Mouse (Mus musculus): ENCODE data around the gene Tcea2.

Gene Tcea2

DNA sequence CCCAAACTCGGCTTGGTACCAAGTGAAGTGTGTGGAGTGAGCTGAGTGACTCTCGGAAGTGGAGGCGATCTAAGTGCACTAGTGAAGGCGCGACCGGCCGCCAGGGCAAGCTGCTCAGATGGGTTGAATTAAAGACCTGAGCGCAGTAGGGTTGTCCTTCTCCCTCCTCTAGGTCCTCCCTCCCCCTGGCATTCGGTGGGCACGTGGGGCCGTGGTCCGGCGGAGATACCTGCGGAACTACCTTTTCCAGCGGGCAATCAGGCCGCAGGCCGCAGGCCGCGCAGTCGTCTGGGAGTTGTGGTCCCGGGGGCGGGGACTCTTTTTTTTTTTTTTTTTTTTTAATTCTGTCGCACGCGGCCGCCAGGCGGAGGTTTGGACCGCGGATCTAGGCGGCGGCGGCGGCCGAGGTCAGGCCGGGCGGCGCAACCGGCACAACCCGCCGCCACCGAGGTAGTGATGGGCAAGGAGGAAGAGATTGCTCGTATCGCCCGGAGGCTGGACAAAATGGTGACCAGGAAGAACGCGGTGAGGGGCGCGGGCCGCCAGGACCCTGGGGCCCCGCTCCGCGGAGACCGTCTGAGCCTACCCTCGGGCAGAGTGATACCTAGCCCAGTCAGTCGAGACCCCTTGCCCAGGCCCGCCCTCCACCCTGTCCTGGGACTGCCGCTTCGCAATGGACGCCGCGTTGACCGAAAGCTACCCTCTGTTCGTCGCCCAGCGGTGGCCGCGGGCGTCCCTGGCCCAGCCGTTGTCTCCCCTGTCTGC is at the start of gene Tcea2:
Gene Tcea2, plus strand, starts transcription at position 360 of the 765 bp plus-strand sequence.
- in situ Hi-C loops (cut with MboI, MseI): loop anchor here in 1 of 2 experiments (10.0 kb wide), 1 partner anchor 185 kb away; the partner anchor contains the start of gene Polr3k

GRCm38 (mm10) chr2:181632624-181633023 is 47.5 kb upstream of the Tcea2 start:
- in situ Hi-C loops (cut with MboI, MseI): no loop called here

- in situ Hi-C loops (cut with MboI, MseI): no loop called here
These were observed 44.2 kb upstream of the Tcea2 start for GRCm38 (mm10) chr2:181635865-181636264.

DNA sequence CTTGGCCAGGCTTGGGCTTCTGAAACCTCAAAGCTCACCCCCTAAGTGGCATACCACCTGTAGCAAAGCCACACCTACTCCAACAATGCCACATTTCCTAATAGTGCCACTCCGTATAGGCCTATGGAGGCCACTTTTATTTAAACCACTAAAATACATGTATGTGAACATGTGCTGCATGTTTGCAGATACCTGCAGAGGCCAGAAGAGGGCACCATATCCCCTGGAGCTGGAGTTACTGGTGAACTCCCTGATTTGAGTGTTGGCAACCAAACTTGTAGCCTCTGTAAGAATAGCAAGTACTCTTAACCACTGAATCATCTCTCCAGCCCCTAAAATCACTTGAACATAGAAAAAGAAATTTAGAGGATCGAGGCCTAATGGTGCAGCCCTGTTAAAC is 35.7 kb upstream of the Tcea2 start:
- in situ Hi-C loops (cut with MboI, MseI): no loop called here

DNA sequence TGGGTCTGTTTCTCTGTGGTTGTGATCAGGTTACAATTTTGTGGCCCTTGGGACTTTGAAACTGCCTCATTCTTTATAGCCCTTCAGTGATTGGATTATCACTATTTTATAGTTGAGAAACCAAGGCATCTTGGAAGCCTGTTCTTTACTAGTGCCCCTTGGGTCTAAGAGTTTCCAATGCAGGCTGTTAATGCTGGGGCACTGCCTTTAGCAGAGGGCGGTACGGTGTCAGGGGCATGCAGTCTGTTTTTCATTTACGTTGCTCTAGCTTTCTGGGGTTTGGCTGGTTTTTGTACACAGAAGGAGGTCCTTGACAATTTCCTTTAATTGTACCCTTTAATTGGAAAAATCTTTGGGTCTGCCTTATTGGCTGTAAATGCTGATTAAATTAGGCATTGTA is 34.4 kb upstream of the Tcea2 start:
- in situ Hi-C loops (cut with MboI, MseI): no loop called here

GRCm38 (mm10) chr2:181646626-181647472 is 33.3 kb upstream of the Tcea2 start:
- in situ Hi-C loops (cut with MboI, MseI): no loop called here

DNA sequence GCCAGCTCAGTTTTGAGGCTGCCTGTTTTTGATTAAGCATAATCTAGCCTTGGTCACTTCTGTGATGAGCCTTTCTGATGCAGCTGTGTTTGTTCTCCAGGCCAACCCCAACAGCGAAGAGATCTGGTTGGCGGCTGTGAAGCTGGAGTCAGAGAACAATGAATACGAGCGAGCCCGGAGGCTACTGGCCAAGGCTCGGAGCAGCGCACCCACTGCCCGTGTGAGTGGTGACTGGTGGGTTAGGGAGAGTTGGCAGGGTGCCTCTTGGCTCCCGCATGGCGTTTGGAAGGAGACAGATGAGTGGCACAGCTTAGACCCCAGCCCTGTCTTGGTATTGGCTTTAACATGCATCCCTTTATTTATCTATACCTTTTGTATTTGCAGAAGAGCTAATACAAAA is 31.2 kb upstream of the Tcea2 start:
- in situ Hi-C loops (cut with MboI, MseI): no loop called here

DNA sequence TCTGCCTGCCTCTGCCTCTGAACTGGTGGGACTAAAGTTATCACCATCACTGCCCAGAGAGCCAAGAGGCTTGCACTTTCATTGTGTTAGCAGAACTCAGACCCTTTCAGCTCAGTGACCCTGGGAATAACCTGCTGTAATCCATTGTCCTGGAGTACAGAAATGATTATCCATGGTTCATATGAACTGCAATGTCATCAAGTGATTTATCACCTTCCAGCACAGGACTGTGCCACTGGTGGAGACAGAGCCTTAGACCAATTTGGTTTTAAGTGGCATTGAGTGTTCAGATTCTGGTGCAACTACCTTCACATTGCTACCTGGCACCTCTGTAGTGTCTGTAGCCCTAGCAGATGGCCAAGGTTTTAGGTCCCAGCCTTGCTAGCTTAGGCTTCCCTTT is 27.0 kb upstream of the Tcea2 start:
- in situ Hi-C loops (cut with MboI, MseI): no loop called here

- in situ Hi-C loops (cut with MboI, MseI): no loop called here
These were observed 26.6 kb upstream of the Tcea2 start for GRCm38 (mm10) chr2:181653523-181653922.

GRCm38 (mm10) chr2:181656734-181657133 is 23.4 kb upstream of the Tcea2 start, which contains the start of gene Gm29797:
TSS of gene Gm29797 (plus strand) at chr2:181657034.
- in situ Hi-C loops (cut with MboI, MseI): no loop called here

DNA sequence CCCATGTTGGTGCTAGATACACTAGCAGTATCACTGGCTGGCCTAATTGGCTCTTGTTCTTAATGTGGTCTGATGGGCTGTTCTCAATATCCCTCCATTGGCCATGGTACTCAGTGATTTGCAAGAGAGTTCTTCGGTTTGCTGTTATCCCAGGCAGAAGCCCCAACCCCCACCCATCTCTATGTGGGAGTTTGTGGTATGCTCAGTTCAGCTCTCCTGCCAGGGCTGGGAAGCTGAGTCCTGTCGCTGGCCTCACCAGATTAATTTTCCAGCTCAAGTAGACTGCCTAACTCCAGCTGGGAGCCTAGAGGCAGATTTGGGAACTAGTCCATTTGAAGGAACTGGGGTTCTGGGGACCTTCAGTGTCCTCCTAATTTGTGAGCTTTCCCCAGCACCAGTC is 22.7 kb upstream of the Tcea2 start:
- in situ Hi-C loops (cut with MboI, MseI): no loop called here

DNA sequence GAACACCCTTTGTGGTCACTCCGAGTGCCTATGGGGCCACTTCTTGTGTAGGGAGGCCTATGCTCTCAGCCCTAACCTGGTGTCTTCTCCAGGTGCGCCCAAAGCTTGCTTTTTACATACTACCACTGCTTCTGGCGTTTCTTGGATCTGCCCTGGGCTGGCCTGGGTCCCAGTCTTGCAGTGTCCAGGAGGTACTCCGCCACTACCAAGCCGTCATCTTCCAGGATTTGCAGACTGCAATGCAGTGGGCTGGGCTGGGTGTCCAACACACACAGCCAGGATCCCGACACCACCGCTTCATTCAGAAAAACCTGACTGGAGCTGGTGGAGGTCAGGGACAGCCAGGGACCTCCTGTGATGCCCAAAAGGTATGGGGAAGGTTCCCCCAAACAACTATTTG is 21.6 kb upstream of the Tcea2 start:
- in situ Hi-C loops (cut with MboI, MseI): no loop called here

DNA sequence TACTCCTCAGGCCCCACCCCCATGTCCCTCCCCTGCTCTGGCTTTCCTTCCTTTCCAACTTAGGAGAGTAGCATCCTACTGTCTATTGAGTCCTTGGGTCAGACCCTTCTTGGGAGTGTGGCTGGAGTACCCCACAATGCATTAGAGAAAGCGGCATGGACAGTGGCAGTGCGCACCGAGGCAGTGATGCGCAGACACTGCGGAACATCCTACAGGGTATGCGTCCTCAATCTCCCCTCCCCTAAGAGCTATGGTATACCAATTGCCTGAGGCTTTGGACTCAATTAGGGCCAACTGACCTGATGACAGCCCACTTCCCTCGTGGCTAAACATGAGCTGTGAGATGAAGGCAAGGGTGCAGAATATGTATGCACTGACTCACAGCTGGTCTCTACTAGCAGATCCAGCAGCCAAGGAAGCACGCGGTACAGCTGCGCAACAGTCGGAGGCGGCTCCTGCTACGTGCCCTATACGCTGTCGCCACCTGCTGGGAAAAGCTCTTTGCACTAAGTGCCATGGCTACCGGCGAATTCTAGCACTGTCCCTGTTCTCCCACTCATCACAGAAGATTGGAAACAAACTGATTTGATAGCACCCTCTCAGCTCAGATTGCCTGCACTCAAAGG is 21.1 kb upstream of the Tcea2 start:
- in situ Hi-C loops (cut with MboI, MseI): no loop called here

- in situ Hi-C loops (cut with MboI, MseI): no loop called here
These were observed 20.5 kb upstream of the Tcea2 start for GRCm38 (mm10) chr2:181659609-181660055.

- in situ Hi-C loops (cut with MboI, MseI): no loop called here
These were observed 17.4 kb upstream of the Tcea2 start for GRCm38 (mm10) chr2:181662620-181663297.

- in situ Hi-C loops (cut with MboI, MseI): no loop called here
These were observed 16.8 kb upstream of the Tcea2 start for GRCm38 (mm10) chr2:181663298-181663630.

DNA sequence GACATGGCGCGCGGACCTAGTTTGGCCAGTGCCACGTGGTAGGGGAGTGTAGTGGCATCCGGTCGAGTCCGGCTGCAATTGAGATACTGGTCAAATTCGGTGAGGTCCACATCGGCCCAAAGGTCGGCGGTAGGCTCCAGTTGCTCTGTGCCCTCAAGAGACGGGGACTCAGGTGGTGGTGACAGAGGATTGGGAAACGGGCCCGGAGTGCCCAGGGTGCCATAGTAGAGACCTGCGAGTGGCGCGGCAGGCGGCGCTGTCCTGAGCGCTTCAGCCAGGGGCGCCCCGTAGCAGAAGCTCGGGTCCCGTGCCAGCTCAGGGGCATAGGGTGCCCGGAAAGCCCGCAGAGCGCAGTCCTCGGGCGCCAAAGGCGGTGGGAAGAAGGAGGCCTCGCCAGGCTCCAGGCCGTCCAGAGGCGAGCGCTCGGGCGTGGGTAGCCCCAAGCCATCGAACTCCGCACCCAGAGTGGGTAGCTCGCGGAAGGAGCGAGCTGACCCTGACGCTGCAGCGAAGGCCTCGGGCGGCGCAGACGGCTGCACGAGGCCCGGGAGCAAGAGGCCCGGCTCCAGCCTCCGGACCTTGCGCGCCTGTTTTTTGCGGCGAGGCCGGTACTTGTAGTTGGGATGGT is 9.7 kb upstream of the Tcea2 start:
- in situ Hi-C loops (cut with MboI, MseI): no loop called here

GRCm38 (mm10) chr2:181670913-181671311 is 9.2 kb upstream of the Tcea2 start:
- in situ Hi-C loops (cut with MboI, MseI): no loop called here

DNA sequence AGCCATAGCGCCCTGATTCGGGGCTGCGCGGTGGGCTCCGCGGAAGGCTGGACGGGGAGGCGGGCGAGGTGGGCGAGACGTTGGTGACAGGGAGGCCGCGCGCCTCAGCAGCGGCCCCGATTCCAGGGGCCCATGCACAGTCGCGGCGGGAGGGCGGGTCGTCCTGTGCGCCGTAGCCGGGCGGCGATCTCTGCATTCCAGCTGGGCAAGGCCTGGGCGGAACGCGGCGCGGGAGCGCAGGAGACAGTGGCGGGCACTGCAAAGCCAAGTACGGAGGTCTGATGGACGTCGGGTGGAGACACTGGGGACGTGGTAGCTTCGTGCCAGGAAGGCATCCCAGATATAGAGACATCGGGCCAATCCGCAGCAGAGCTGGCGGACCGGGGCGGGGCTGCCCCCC is 8.8 kb upstream of the Tcea2 start, which contains the start of gene Sox18:
Gene Sox18, minus strand, starts transcription at position 315 of the 400 bp plus-strand sequence.
- in situ Hi-C loops (cut with MboI, MseI): no loop called here

DNA sequence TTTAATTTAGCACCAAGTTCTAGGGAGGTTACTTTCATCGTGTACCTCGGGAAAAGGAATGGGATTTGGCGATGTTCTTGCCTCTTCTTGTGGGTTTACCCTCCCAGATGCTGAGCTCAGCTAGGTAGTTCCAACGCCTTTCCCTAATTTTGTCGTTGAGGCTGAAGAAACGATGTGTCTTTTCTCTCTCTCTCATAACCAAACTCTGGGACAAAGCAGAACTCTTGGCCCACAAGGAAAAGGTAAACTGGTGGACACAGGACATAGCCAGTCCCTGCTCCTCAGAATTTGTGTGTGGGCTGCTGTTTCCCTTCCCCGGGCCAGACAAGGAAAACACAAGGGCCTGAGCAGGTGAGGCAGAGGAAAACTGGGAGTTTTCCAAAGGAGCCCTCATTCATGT is 8.1 kb upstream of the Tcea2 start:
- in situ Hi-C loops (cut with MboI, MseI): no loop called here

DNA sequence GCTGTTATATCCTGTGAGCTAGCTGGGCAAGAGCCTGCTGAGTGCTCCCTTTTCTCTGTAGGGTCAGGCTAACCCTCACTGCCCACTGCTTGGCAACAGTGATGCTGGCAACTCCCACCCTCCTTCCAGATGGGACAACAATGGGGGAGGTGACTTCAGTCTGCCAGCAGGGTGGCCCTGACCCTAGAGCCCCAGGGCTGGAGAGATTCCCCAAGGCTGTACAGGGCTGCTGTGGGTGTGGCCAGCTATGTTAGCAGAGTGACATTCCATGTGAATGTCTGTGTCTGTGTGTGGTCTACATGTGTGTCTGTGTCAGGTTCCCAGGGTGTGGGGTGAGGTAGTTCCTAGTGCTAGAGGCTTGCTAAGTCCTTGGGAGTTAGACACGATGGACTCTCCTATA is 6.6 kb upstream of the Tcea2 start:
- in situ Hi-C loops (cut with MboI, MseI): no loop called here

Data from T-helper 17 cell (primary cell).